ENCODE assay signal across 16 mouse cellular contexts in genomic region chr1:121398231-121398630, GRCm38 (mm10). TPM values are rescaled to one million over a fixed set of nuclear protein-coding genes. Genes with fewer than 3 reads are reported as not detected.
DNase-seq lines count a peak whose midpoint lies in the region; ATAC-seq and TF ChIP-seq lines count a peak whose summit lies in the region.
"Had no signal": no experiment of that assay in that cellular context is flagged by ENCODE, and none has a peak within 500 bp of the region (broad histone marks: within the 10 kb centered on the region; RNA-seq: fewer than 3 reads in every experiment).

No protein-coding gene starts in this region.

- WGBS in forebrain, embryonic 15.5 days = 79% methylated on average over 4 of the region's 4 CpGs
- WGBS in forebrain, embryonic 10.5 days = 84% methylated on average over 4 of the region's 4 CpGs
- 81% methylated on average over 4 of the region's 4 CpGs for WGBS in hindbrain, embryonic 10.5 days

- H3K9me3 ChIP-seq in forebrain, embryonic 15.5 days = no peaks in the 10 kb centered on the region
- H3K9me3 ChIP-seq in forebrain, embryonic 10.5 days = no peaks in the 10 kb centered on the region
- H3K9me3 ChIP-seq in hindbrain, embryonic 10.5 days = no peaks in the 10 kb centered on the region
- H3K9me3 ChIP-seq: heart, embryonic 10.5 days had no signal

- no peak for TF ChIP-seq POLR2A in embryonic fibroblast, embryonic 13.5 days (IDR thresholded peaks at IDR 0.05; ENCODE audit: low read depth, low read length)

- H3K4me3 ChIP-seq in forebrain, embryonic 15.5 days = no peak overlapping the region
- no peak overlapping the region for H3K4me3 ChIP-seq in forebrain, embryonic 10.5 days
- no peak overlapping the region for H3K4me3 ChIP-seq in embryonic fibroblast, embryonic 13.5 days (ENCODE audit: insufficient read depth, low read length)
- no peak overlapping the region for H3K4me3 ChIP-seq in hindbrain, embryonic 10.5 days
- H3K4me3 ChIP-seq: heart, embryonic 10.5 days had no signal

- H3K4me2 ChIP-seq in forebrain, embryonic 15.5 days (replicated peaks) = no peak overlapping the region
- H3K4me2 ChIP-seq: hindbrain, embryonic 14.5 days had no signal

- H3K9ac ChIP-seq in forebrain, embryonic 15.5 days (replicated peaks) = no peak overlapping the region
- H3K9ac ChIP-seq: hindbrain, embryonic 14.5 days had no signal

- H3K27me3 ChIP-seq in forebrain, embryonic 15.5 days = no peaks in the 10 kb centered on the region
- H3K27me3 ChIP-seq in forebrain, embryonic 10.5 days (ENCODE audit: poor library complexity, severe bottlenecking) = no peaks in the 10 kb centered on the region
- no peaks in the 10 kb centered on the region for H3K27me3 ChIP-seq in hindbrain, embryonic 10.5 days (ENCODE audit: insufficient read depth, poor library complexity, severe bottlenecking)

- H3K4me1 ChIP-seq in forebrain, embryonic 15.5 days = peaks cover 47% of the 10 kb centered on the region
- H3K4me1 ChIP-seq in forebrain, embryonic 10.5 days = peaks cover 8% of the 10 kb centered on the region
- H3K4me1 ChIP-seq in embryonic fibroblast, embryonic 13.5 days (ENCODE audit: control insufficient read depth, insufficient read depth, low read length) = peaks cover 37% of the 10 kb centered on the region
- no peaks in the 10 kb centered on the region for H3K4me1 ChIP-seq in hindbrain, embryonic 10.5 days (replicated peaks)
- H3K4me1 ChIP-seq: heart, embryonic 10.5 days had no signal

- DNase-seq in forebrain, embryonic 10.5 days (ENCODE audit: extremely low spot score, low spot score) = no peak
- DNase-seq in 3T3-L1 (ENCODE audit: low read depth, low spot score) (peak; percentile 80), NIH3T3 (ENCODE audit: low read depth) (peak; percentile 74)
- DNase-seq in hindbrain, embryonic 10.5 days (ENCODE audit: low spot score) = no peak
- DNase-seq: adrenal gland, postnatal 14 days; B cell, adult 2 months; cerebellum, adult 2 months; gastrocnemius, postnatal 36 days had no signal

- no peaks in the 10 kb centered on the region for H3K36me3 ChIP-seq in forebrain, embryonic 15.5 days
- H3K36me3 ChIP-seq in forebrain, embryonic 10.5 days (replicated peaks) = no peaks in the 10 kb centered on the region
- no peaks in the 10 kb centered on the region for H3K36me3 ChIP-seq in hindbrain, embryonic 10.5 days
- H3K36me3 ChIP-seq: heart, embryonic 10.5 days had no signal

- no peak for ATAC-seq in forebrain, embryonic 15.5 days (replicated peaks)
- no peak for ATAC-seq in megakaryocyte, adult 5-6 weeks (ENCODE audit: poor library complexity, severe bottlenecking)
- ATAC-seq: CD4-positive, CD25-positive, alpha-beta regulatory T cell, adult 4 months; forebrain, embryonic 14.5 days; intestine, embryonic 16.5 days had no signal

- no peak for TF ChIP-seq CTCF in embryonic fibroblast, embryonic 13.5 days (IDR thresholded peaks at IDR 0.05; ENCODE audit: borderline replicate concordance, insufficient read depth, low read length)

- H3K27ac ChIP-seq in forebrain, embryonic 15.5 days (replicated peaks) = 0 out of 2 replicates have a peak overlapping the region, but pooled peaks have one; percentile 66
- H3K27ac ChIP-seq in forebrain, embryonic 10.5 days = no peak overlapping the region
- H3K27ac ChIP-seq in embryonic fibroblast, embryonic 13.5 days (ENCODE audit: insufficient read depth, low read length) = peak overlapping the region; percentile 70
- no peak overlapping the region for H3K27ac ChIP-seq in hindbrain, embryonic 10.5 days
- H3K27ac ChIP-seq: heart, embryonic 10.5 days; hindbrain, embryonic 14.5 days had no signal

RNA-seq across cellular contexts. Expression of gene Ccdc93, which starts 32.6 kb away (rescaled TPM):
- 11.5 and 12.9 TPM in 2 replicates for polyA plus RNA-seq in forebrain, embryonic 15.5 days (2015; fragmentation: Nextera tagmentation; extraction: Ambion mirVana)
- 12.1 and 12.9 TPM in 2 replicates for polyA plus RNA-seq in forebrain, embryonic 10.5 days (2016; fragmentation: Nextera tagmentation; extraction: Ambion mirVana)
- 22.7 and 23.9 TPM in 2 replicates for polyA plus RNA-seq in embryonic fibroblast, embryonic 13.5 days (2011; ENCODE audit: insufficient read length, low read depth, missing spikeins)
- 9.4 and 11.5 TPM in 2 replicates for total RNA-seq in megakaryocyte, adult 5-6 weeks (2015)
- total RNA-seq in megakaryocyte, adult 5-6 weeks (2017) = 18.9 and 19.3 TPM in 2 replicates
- 9.9 and 11.0 TPM in 2 replicates for polyA plus RNA-seq in hindbrain, embryonic 10.5 days (2016; fragmentation: Nextera tagmentation; extraction: Ambion mirVana)

Comparison
In these comparisons a context has a peak if more than half of its experiments do, and no peak if none do; other contexts are left out.
1. H3K27ac ChIP-seq: peak in forebrain, embryonic 15.5 days (single experiment) and embryonic fibroblast, embryonic 13.5 days (single experiment); none in forebrain, embryonic 10.5 days (single experiment) and hindbrain, embryonic 10.5 days (single experiment).
2. DNase-seq: peak in 3T3-L1 (single experiment) and NIH3T3 (single experiment); none in forebrain, embryonic 10.5 days (single experiment) and hindbrain, embryonic 10.5 days (single experiment).